Mouse (Mus musculus): ENCODE measurements around the gene Ubash3b.

GRCm38 (mm10) chr9:41073196-41074009, 88.1 kb downstream of the Ubash3b start:
- no peak for TF ChIP-seq CTCF (IDR thresholded peaks at IDR 0.05; ENCODE audit: low read depth, low read length)
- no peak for TF ChIP-seq POLR2A (IDR thresholded peaks at IDR 0.05; ENCODE audit: insufficient read depth, low read length)
- TF ChIP-seq EP300 (IDR thresholded peaks at IDR 0.05; ENCODE audit: insufficient read depth, low read depth, low read length), result no peak
